Mouse (Mus musculus): ENCODE measurements around the gene Kctd15. TPM values are rescaled to one million over a fixed set of nuclear protein-coding genes. Genes with fewer than 3 reads are reported as not detected.

Kctd15 gene
- polyA plus RNA-seq, 1 experiment from 2014 or later = 20.7 TPM

DNA sequence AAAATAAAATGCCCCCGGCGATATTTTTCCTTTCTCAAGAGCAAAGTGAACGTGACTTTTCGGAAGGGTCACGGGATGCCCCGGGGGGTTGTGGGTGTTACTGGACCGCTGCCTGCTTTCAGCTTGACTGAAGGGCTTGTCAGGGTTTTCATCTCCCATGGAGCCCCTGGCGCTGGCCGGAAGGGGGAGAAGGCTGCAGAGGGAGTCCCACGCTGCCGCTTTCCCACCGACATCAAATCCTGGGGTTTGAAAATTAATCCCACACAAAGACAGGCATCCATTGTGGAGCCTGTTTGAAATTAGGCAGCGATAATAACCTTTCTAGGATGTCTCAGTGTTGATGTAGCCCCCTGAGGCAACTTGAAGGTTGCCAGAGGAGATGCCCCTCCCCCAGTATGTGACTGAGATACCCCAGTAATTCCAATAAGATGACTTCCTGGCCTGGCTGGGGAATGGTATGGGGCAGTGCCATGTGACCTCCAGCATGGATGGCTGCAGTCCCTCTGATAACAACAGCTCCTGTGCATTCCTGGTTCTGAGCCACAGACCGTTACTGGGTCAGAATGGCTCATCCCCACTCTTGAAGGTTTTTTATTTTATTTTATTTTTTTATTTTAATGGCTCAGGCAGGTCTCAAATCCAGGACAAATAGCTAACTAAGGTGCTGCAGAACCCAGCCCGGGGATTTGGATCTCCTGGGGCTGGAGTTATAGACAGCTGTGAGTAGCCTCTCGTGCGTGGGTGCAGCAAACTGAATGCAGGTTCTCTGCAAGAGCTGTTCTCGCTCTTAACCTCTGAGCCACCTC, 61.8 kb downstream of the Kctd15 start:
- Histone ChIP-seq H3K4me1 (ENCODE audit: control insufficient read depth, insufficient read depth, low read length) (peaks cover 4% of the 10 kb centered on the region; the same call in 1 of the 2 replicates), H3K9me3 (replicated peaks; ENCODE audit: control insufficient read depth, low read length) (no peaks in the 10 kb centered on the region), H3K4me3 (ENCODE audit: low read depth, low read length) (peak overlapping the region; percentile 7; the same call in 1 of the 2 replicates), H3K27me3 (ENCODE audit: control insufficient read depth, insufficient read depth, low read length) (no peaks in the 10 kb centered on the region), H3K4me2 (ENCODE audit: low read depth, low read length) (peak overlapping the region; percentile 27), H3K36me3 (replicated peaks; ENCODE audit: control insufficient read depth, insufficient read depth, low read depth, low read length) (no peaks in the 10 kb centered on the region), H3K9ac (replicated peaks; ENCODE audit: low read length) (peak overlapping the region; percentile 11; the same call in 1 of the 2 replicates), H3K27ac (replicated peaks; ENCODE audit: low read depth, low read length) (0 out of 2 replicates have a peak overlapping the region, but pooled peaks have one; percentile 10)
- ATAC-seq (replicated peaks; ENCODE audit: insufficient number of reproducible peaks, low FRiP score, low TSS enrichment, low read depth) = no peak; the same call in 1 of the 2 replicates
- peak; percentile 79 for DNase-seq (ENCODE audit: low spot score)
- 17% methylated on average over 18 of the region's 18 CpGs for WGBS

DNA sequence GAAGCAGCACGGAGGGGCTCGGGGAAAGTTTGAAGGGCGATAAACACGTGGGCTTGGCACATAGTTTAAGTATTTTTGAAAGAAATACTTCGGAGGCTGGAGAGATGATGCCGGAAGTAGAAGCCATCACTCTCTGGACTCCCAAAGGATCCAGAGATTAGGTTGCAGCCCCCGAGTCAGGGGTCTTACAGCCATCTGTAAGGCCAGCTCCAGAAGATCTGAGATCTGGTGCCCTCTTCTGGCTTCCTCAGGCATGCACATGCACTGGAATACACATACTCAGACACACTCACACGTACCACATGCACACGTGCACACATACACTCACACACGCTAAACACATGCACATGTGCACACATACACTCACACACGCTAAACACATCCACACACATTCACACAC, 65.8 kb downstream of the Kctd15 start:
- H3K36me3 ChIP-seq (replicated peaks; ENCODE audit: control insufficient read depth, insufficient read depth, low read depth, low read length) = no peaks in the 10 kb centered on the region
- DNase-seq (ENCODE audit: low spot score) (no peak), ATAC-seq (replicated peaks; ENCODE audit: insufficient number of reproducible peaks, low FRiP score, low TSS enrichment, low read depth) (no peak)
- 90% methylated on average over 11 of the region's 11 CpGs for WGBS
- no peak overlapping the region for H3K27ac ChIP-seq (replicated peaks; ENCODE audit: low read depth, low read length)
- no peak overlapping the region for H3K4me3 ChIP-seq (ENCODE audit: low read depth, low read length)
- no peak overlapping the region for H3K9ac ChIP-seq (replicated peaks; ENCODE audit: low read length)
- H3K27me3 ChIP-seq (ENCODE audit: control insufficient read depth, insufficient read depth, low read length) = no peaks in the 10 kb centered on the region
- H3K4me1 ChIP-seq (ENCODE audit: control insufficient read depth, insufficient read depth, low read length) = 0 out of 2 replicates have a peak, but pooled peaks cover 2% of the 10 kb centered on the region
- H3K4me2 ChIP-seq (ENCODE audit: low read depth, low read length) = no peak overlapping the region
- no peaks in the 10 kb centered on the region for H3K9me3 ChIP-seq (replicated peaks; ENCODE audit: control insufficient read depth, low read length)

Other genes starting within 250 kb of the Kctd15 start
- gene Chst8, start 156.0 kb upstream of the Kctd15 start, polyA plus RNA-seq (2014; fragmentation: Nextera tagmentation; extraction: Ambion mirVana) = 7.6 and 8.9 TPM in 2 replicates